ENCODE assay signal across 8 mouse cellular contexts in the genomic region with DNA sequence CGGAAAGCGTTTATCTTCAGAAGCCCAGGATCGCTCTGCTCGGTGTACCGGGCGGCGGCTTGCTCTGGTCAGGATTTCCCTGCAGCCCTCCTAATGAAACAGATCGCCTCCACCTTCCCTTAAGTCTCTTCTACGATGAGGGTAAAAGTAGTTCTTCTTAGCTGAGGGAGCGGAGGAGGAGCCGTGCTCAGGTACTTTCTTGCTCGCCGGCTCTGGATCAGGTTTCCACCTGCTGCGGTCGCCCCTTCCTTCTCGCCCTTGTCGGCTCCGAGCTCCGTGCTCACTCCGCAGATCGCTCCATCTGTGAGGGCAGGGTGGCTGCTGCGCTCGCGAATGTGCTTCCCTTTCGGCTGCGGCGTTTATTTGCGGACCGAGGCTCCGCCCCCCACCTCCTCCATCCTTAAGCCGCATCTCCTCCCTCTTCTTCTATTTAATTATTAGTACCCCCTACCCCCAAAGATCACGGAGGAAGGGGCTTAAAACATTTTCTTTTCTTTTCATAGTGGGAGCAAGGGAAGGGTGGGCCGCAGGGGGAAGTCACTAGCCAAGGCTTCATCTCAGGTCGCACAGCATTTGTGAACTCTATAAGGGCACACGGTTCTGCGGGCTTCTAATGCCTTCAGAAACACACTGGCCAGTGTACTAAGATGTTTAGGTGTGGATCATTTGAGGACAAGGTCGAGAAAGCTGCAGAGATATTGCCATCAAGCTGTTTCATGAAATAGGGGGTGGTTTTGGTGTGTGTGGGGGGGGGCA. TPM values are rescaled to one million over a fixed set of nuclear protein-coding genes. Genes with fewer than 3 reads are reported as not detected.
DNase-seq lines count a peak whose midpoint lies in the region; ATAC-seq and TF ChIP-seq lines count a peak whose summit lies in the region.

Gene Slc7a8 (minus strand): TSS at position 337 of the 756 bp plus-strand sequence.

- ATAC-seq in CD4-positive, CD25-positive, alpha-beta regulatory T cell, adult 4 months: peak; percentile 56
- peak; percentile 81 for ATAC-seq in forebrain, embryonic 15.5 days (replicated peaks)
- peak; percentile 73 for ATAC-seq in neutrophil, adult 5-6 weeks (ENCODE audit: extremely low read depth, insufficient number of reproducible peaks, low FRiP score, poor library complexity, severe bottlenecking)

- DNase-seq in heart, postnatal 10 days: peak; percentile 34 to 35
- peak; percentile 70 to 78 for DNase-seq in kidney, postnatal 4 days
- DNase-seq in lung, adult 2 months: peak; percentile 40
- DNase-seq in thymus, adult 2 months: peak; percentile 53

- intact Hi-C loops in heart, postnatal 10 days (cut with DNase I): loop anchor here (5.0 kb wide), 1 partner anchor 49 kb away; no protein-coding TSS in a partner anchor

- no peaks in the 10 kb centered on the region for H3K9me3 ChIP-seq in forebrain, embryonic 15.5 days

- no peaks in the 10 kb centered on the region for H3K27me3 ChIP-seq in forebrain, embryonic 15.5 days
- H3K27me3 ChIP-seq in thymus, adult 2 months (ENCODE audit: control insufficient read depth, insufficient read depth, low read length): peaks cover 6% of the 10 kb centered on the region

- WGBS in forebrain, embryonic 15.5 days: 1% methylated on average over 37 of the region's 37 CpGs
- 3% methylated on average over 37 of the region's 37 CpGs for WGBS in lung, adult 2 months
- WGBS in thymus, adult 2 months: 3% methylated on average over 37 of the region's 37 CpGs

- H3K9ac ChIP-seq in forebrain, embryonic 15.5 days (replicated peaks): peak within 1 kb of the TSS; percentile 60

- no peaks in the 10 kb centered on the region for H3K4me1 ChIP-seq in brown adipose tissue, adult 24 weeks (ENCODE audit: control insufficient read depth, insufficient read depth, insufficient read length, low read length)
- H3K4me1 ChIP-seq in forebrain, embryonic 15.5 days: peaks cover 11% of the 10 kb centered on the region; the same call in 1 of the 2 replicates
- H3K4me1 ChIP-seq in lung, adult 2 months (ENCODE audit: control insufficient read depth, insufficient read depth, low read length): no peaks in the 10 kb centered on the region
- peaks cover 4% of the 10 kb centered on the region for H3K4me1 ChIP-seq in thymus, adult 2 months (replicated peaks; ENCODE audit: control insufficient read depth, insufficient read depth, low read length)

- H3K27ac ChIP-seq in brown adipose tissue, adult 24 weeks (replicated peaks; ENCODE audit: low read depth, low read length): no peak within 1 kb of the TSS
- peak within 1 kb of the TSS; percentile 62 for H3K27ac ChIP-seq in forebrain, embryonic 15.5 days (replicated peaks)
- H3K27ac ChIP-seq in thymus, adult 2 months (ENCODE audit: control insufficient read depth, insufficient read depth, low read length): no peak within 1 kb of the TSS

- peak; percentile 36; the same call in 1 of the 2 replicates for TF ChIP-seq POLR2A in lung, adult 2 months (IDR thresholded peaks at IDR 0.05; ENCODE audit: borderline replicate concordance, extremely low read depth, low read depth, low read length)
- no peak for TF ChIP-seq POLR2A in thymus, adult 2 months (IDR thresholded peaks at IDR 0.05; ENCODE audit: control insufficient read depth, extremely low read depth, insufficient read depth, low read length, poor library complexity)

- H3K36me3 ChIP-seq in forebrain, embryonic 15.5 days: no peaks in the 10 kb centered on the region
- no peaks in the 10 kb centered on the region for H3K36me3 ChIP-seq in thymus, adult 2 months (ENCODE audit: control insufficient read depth, insufficient read depth, low read length)

- TF ChIP-seq CTCF in lung, adult 2 months (IDR thresholded peaks at IDR 0.05; ENCODE audit: insufficient read depth, low read length): no peak
- no peak for TF ChIP-seq CTCF in thymus, adult 2 months (IDR thresholded peaks at IDR 0.05; ENCODE audit: borderline replicate concordance, control insufficient read depth, extremely low read depth, insufficient read depth, low read length, poor library complexity)

- peak within 1 kb of the TSS; percentile 89 for H3K4me2 ChIP-seq in forebrain, embryonic 15.5 days (replicated peaks)

- H3K4me3 ChIP-seq in brown adipose tissue, adult 24 weeks (ENCODE audit: insufficient read depth, low read depth, low read length): peak within 1 kb of the TSS; percentile 74
- H3K4me3 ChIP-seq in forebrain, embryonic 15.5 days: peak within 1 kb of the TSS; percentile 56
- H3K4me3 ChIP-seq in lung, adult 2 months (replicated peaks; ENCODE audit: extremely low read depth, low read depth, low read length): peak within 1 kb of the TSS; percentile 40
- H3K4me3 ChIP-seq in thymus, adult 2 months (ENCODE audit: control insufficient read depth, insufficient read depth, low read length): peak within 1 kb of the TSS; percentile 29

RNA-seq across cellular contexts. Expression of gene Slc7a8, which starts in this region (rescaled TPM):
- under 1 TPM in 1 of 2 experiments, not detected in 1; 0.14 TPM for polyA plus RNA-seq in CD4-positive, CD25-positive, alpha-beta regulatory T cell, adult 4 months (2017; shearing (Covaris generic))
- polyA plus RNA-seq in brown adipose tissue, adult 24 weeks (2012; ENCODE audit: insufficient read depth, insufficient read length, missing spikeins): 2.4 and 2.8 TPM in 2 replicates
- 6.4 and 8.2 TPM in 2 replicates for polyA plus RNA-seq in forebrain, embryonic 15.5 days (2015; fragmentation: Nextera tagmentation; extraction: Ambion mirVana)
- 1 to 10 TPM; 2.4 to 3.6 TPM for total RNA-seq in heart, postnatal 10 days (2021)
- 2.9 and 4.0 TPM in 2 replicates for polyA plus RNA-seq in lung, adult 2 months (2012; rRNA removed)
- total RNA-seq in neutrophil, adult 5-6 weeks (2017): 0.49 and 0.81 TPM in 2 replicates
- 10.0 and 11.6 TPM in 2 replicates for polyA plus RNA-seq in thymus, adult 2 months (2012; rRNA removed)

Comparison
In these comparisons a context has a peak if more than half of its experiments do, and no peak if none do; other contexts are left out.
1. Peak in ATAC-seq in CD4-positive, CD25-positive, alpha-beta regulatory T cell, adult 4 months; RNA of the gene not detected or under 1 TPM.
2. Peak in ATAC-seq in neutrophil, adult 5-6 weeks; RNA of the gene not detected or under 1 TPM.